Mouse (Mus musculus) lung, adult 2 months (tissue): ENCODE data around the gene Ccdc13.

Experiments used
- CTCF ChIP-seq: fragments of 200-500 bp; IDR thresholded peaks from 2 replicates; pipeline ENCODE4 v1.5.1; 2011; ENCODE audit warnings: mild to moderate bottlenecking, low read length, control low read depth; ENCODE audit not compliant: insufficient read depth
- POLR2A ChIP-seq: fragments of 200-500 bp; IDR thresholded peaks from 2 replicates; pipeline ENCODE4 v1.6.1; 2011; ENCODE audit warnings: low read depth, mild to moderate bottlenecking, control low read depth, low read length, borderline replicate concordance; ENCODE audit errors: extremely low read depth

- TF ChIP-seq CTCF (no peak), POLR2A (no peak)
Measured at GRCm38 (mm10) chr9:121760271-121761090, 78.8 kb downstream of the Ccdc13 start.
